Mouse (Mus musculus) kidney, adult 2 months (tissue): ENCODE data around the gene Gm3591. TPM values are rescaled to one million over a fixed set of nuclear protein-coding genes. Genes with fewer than 3 reads are reported as not detected.
"Not testable (repeated sequence)": the region's sequence is repeated elsewhere in the genome, so short reads cannot be mapped to it uniquely, and the experiment has no call there.

Experiments
- DNase-seq: peaks from one replicate; pipeline ENCODE4 v3.0.0; 2021
- H3K27ac ChIP-seq: fragments of 200-500 bp; 2 replicates; pipeline ENCODE4 v1.5.1; 2012; ENCODE audit warnings: low read depth, low read length, control low read depth, inconsistent platforms; ENCODE audit not compliant: insufficient read depth
- H3K27me3 ChIP-seq: fragments of 200-500 bp; replicated peaks from 2 replicates; pipeline ENCODE4 v1.6.1; 2012; ENCODE audit warnings: mild to moderate bottlenecking, moderate library complexity, low read length, inconsistent platforms; ENCODE audit not compliant: control insufficient read depth, insufficient read depth
- H3K36me3 ChIP-seq: fragments of 200-500 bp; 2 replicates; pipeline ENCODE4 v1.6.1; 2012; ENCODE audit warnings: mild to moderate bottlenecking, moderate library complexity, low read length, inconsistent platforms; ENCODE audit not compliant: control insufficient read depth, insufficient read depth
- H3K4me1 ChIP-seq: fragments of 200-500 bp; 2 replicates; pipeline ENCODE4 v1.6.1; 2011; ENCODE audit warnings: low read length; ENCODE audit not compliant: control insufficient read depth, insufficient read depth
- H3K4me3 ChIP-seq: fragments of 200-500 bp; 2 replicates; pipeline ENCODE4 v1.5.1; 2011; ENCODE audit warnings: mild to moderate bottlenecking, low read depth, low read length, control low read depth; ENCODE audit not compliant: insufficient read depth
- WGBS: fragments of 180-500 bp; shearing (Covaris S2); methylation state at CpG from one replicate; pipeline ENCODE4 v1.1.7; 2018; 5-methylcytosine and 5-hydroxymethylcytosine counted together
- polyA plus RNA-seq: library from polyadenylated mRNA; depleted of rRNA; stranded (reverse); fragments of >200 nt; gene quantifications from 2 replicates; pipeline ENCODE4 v1.2.3, GENCODE M21; 2012; rRNA removed

The Gm3591 gene
- not detected in 2 replicates for polyA plus RNA-seq

GRCm38 (mm10) chr14:6412382-6412781 lies at the start of gene Gm3591:
Gene Gm3591, minus strand, starts transcription at chr14:6412482.
- no CpG with 5 or more reads among the region's 2 CpGs for WGBS
- not testable (repeated sequence) for DNase-seq, H3K4me1 ChIP-seq, H3K36me3 ChIP-seq, H3K27ac ChIP-seq, H3K4me3 ChIP-seq, H3K27me3 ChIP-seq

GRCm38 (mm10) chr14:6444511-6444910 lies 32.2 kb upstream of the Gm3591 start, which contains the start of gene Gm3594:
Gene Gm3594, minus strand, starts transcription at chr14:6444611.
- not testable (repeated sequence) for H3K4me3 ChIP-seq, H3K27me3 ChIP-seq, H3K4me1 ChIP-seq, DNase-seq, H3K27ac ChIP-seq, H3K36me3 ChIP-seq
- no CpG with 5 or more reads among the region's 4 CpGs for WGBS

GRCm38 (mm10) chr14:6440774-6441173 lies 28.5 kb upstream of the Gm3591 start:
- not testable (repeated sequence) for H3K27ac ChIP-seq, H3K27me3 ChIP-seq, DNase-seq, H3K36me3 ChIP-seq, H3K4me3 ChIP-seq, H3K4me1 ChIP-seq
- WGBS, result 78% methylated on average over 2 of the region's 4 CpGs

- WGBS, result 71% methylated on average over 2 of the region's 5 CpGs
- not testable (repeated sequence) for H3K27ac ChIP-seq, H3K36me3 ChIP-seq, H3K4me3 ChIP-seq, H3K4me1 ChIP-seq, H3K27me3 ChIP-seq, DNase-seq
Observed at GRCm38 (mm10) chr14:6440206-6440605, 27.9 kb upstream of the Gm3591 start.

- H3K4me3 ChIP-seq, H3K27ac ChIP-seq, H3K4me1 ChIP-seq, H3K36me3 ChIP-seq, H3K27me3 ChIP-seq: not testable (repeated sequence)
- peak; percentile 31 for DNase-seq
- WGBS, result 3% methylated on average over 27 of the region's 42 CpGs
Observed at GRCm38 (mm10) chr14:6426766-6427165, 14.5 kb upstream of the Gm3591 start.

- WGBS, result 13% methylated on average over 22 of the region's 22 CpGs
- H3K4me1 ChIP-seq, H3K27me3 ChIP-seq, H3K4me3 ChIP-seq, H3K27ac ChIP-seq, H3K36me3 ChIP-seq: not testable (repeated sequence)
- DNase-seq, result peak; percentile 16
Observed at GRCm38 (mm10) chr14:6426353-6426752, 14.1 kb upstream of the Gm3591 start.

GRCm38 (mm10) chr14:6390219-6390618 lies 22.1 kb downstream of the Gm3591 start, which contains the start of gene Gm16440:
Gene Gm16440, minus strand, starts transcription at chr14:6390319.
- not testable (repeated sequence) for H3K27ac ChIP-seq, H3K27me3 ChIP-seq, DNase-seq, H3K4me3 ChIP-seq, H3K36me3 ChIP-seq, H3K4me1 ChIP-seq
- 87% methylated on average over 2 of the region's 4 CpGs for WGBS

Other genes starting within 250 kb of the Gm3591 start
- not detected in 2 replicates for gene Gm21560, start 193.2 kb downstream of the Gm3591 start, polyA plus RNA-seq
- 0.16 TPM in 1 of 2 replicates, not detected in the other for gene Gm3411, start 125.2 kb downstream of the Gm3591 start, polyA plus RNA-seq
- gene Gm21103, start 107.6 kb downstream of the Gm3591 start, polyA plus RNA-seq, result not detected in 2 replicates
- gene Gm3618, start 68.8 kb downstream of the Gm3591 start, polyA plus RNA-seq, result not detected in 2 replicates
- gene Gm16440, start 22.2 kb downstream of the Gm3591 start, polyA plus RNA-seq, result not detected in 2 replicates
- not detected in 2 replicates for gene Gm3594, start 32.1 kb upstream of the Gm3591 start, polyA plus RNA-seq
- not detected in 2 replicates for gene Gm8356, start 124.8 kb upstream of the Gm3591 start, polyA plus RNA-seq
- gene Gm3629, start 178.1 kb upstream of the Gm3591 start, polyA plus RNA-seq, result 0.06 TPM in 1 of 2 replicates, not detected in the other
- not detected in 2 replicates for gene Gm3460, start 209.9 kb upstream of the Gm3591 start, polyA plus RNA-seq